Mouse (Mus musculus) heart, postnatal 25 days (tissue): Measurements from ENCODE around the gene Aanat. TPM values are rescaled to one million over a fixed set of nuclear protein-coding genes. Genes with fewer than 3 reads are reported as not detected.
A peak's percentile ranks its signal among the peaks of the same experiment; 100 is the strongest.
"Not testable (repeated sequence)": the region's sequence is repeated elsewhere in the genome, so short reads cannot be mapped to it uniquely, and the experiment has no call there.

ENCODE experiments used
- DNase-seq: peaks from one replicate; pipeline ENCODE4 v3.0.0; 2022; ENCODE audit warnings: low spot score
- intact Hi-C: fragments of 180-260 bp; cut with DNase I; formaldehyde crosslinking; loops from one replicate; pipeline ENCODE4 v1.15.1; 2025
- total RNA-seq, 2 experiments: library from RNA; stranded (reverse); gene quantifications; 2 replicates each; pipeline ENCODE4 v1.2.3; 2021

Gene Aanat
- total RNA-seq, 2 experiments from 2014 or later: not detected

GRCm38 (mm10) chr11:116603339-116603738 lies 17.1 kb downstream of the Aanat start:
- no peak for DNase-seq
- intact Hi-C loops: loop anchor here (2.0 kb wide), 1 partner anchor 25 kb away; no protein-coding TSS in a partner anchor

GRCm38 (mm10) chr11:116604097-116604496 lies 17.9 kb downstream of the Aanat start:
- intact Hi-C loops: no loop called here
- DNase-seq: no peak

- no peak for DNase-seq
- intact Hi-C loops: no loop called here
Observed at GRCm38 (mm10) chr11:116607717-116608116, 21.5 kb downstream of the Aanat start.

- DNase-seq: no peak
- intact Hi-C loops: no loop called here
Observed at GRCm38 (mm10) chr11:116609965-116610630, 23.9 kb downstream of the Aanat start.

- DNase-seq, intact Hi-C loops: not testable (repeated sequence)
Observed at GRCm38 (mm10) chr11:116611168-116611567, 24.9 kb downstream of the Aanat start.

GRCm38 (mm10) chr11:116611883-116612282 lies 25.7 kb downstream of the Aanat start:
- DNase-seq: no peak
- intact Hi-C loops: no loop called here

- intact Hi-C loops: no loop called here
- DNase-seq: no peak
Observed at GRCm38 (mm10) chr11:116612554-116612953, 26.3 kb downstream of the Aanat start.

GRCm38 (mm10) chr11:116613234-116613633 lies 27.0 kb downstream of the Aanat start:
- DNase-seq: no peak
- intact Hi-C loops: no loop called here

- intact Hi-C loops: no loop called here
- DNase-seq: peak; percentile 60
Observed at GRCm38 (mm10) chr11:116615735-116616437, 29.7 kb downstream of the Aanat start.

GRCm38 (mm10) chr11:116616438-116617118 lies 30.3 kb downstream of the Aanat start:
- DNase-seq: no peak
- intact Hi-C loops: no loop called here

- intact Hi-C loops: no loop called here
- DNase-seq: no peak
Observed at GRCm38 (mm10) chr11:116617641-116618040, 31.4 kb downstream of the Aanat start.

GRCm38 (mm10) chr11:116618666-116619065 lies 32.4 kb downstream of the Aanat start:
- DNase-seq: no peak
- intact Hi-C loops: no loop called here

GRCm38 (mm10) chr11:116619156-116619555 lies 32.9 kb downstream of the Aanat start:
- intact Hi-C loops: no loop called here
- DNase-seq: no peak

GRCm38 (mm10) chr11:116619561-116619960 lies 33.3 kb downstream of the Aanat start:
- intact Hi-C loops: no loop called here
- DNase-seq: no peak

GRCm38 (mm10) chr11:116620073-116620472 lies 33.8 kb downstream of the Aanat start:
- no peak for DNase-seq
- intact Hi-C loops: no loop called here

- intact Hi-C loops: no loop called here
- DNase-seq: no peak
Observed at GRCm38 (mm10) chr11:116620559-116621253, 34.5 kb downstream of the Aanat start.

- DNase-seq: peak; percentile 86
Observed at GRCm38 (mm10) chr11:116621258-116621704, 35.0 kb downstream of the Aanat start.

GRCm38 (mm10) chr11:116623281-116624124 lies 37.3 kb downstream of the Aanat start:
- no peak for DNase-seq
- intact Hi-C loops: no loop called here

More at GRCm38 (mm10) chr11:116621258-116621704, 35.0 kb downstream of the Aanat start:
- intact Hi-C loops: no loop called here

- intact Hi-C loops: no loop called here
Observed at GRCm38 (mm10) chr11:116624131-116624832, 38.0 kb downstream of the Aanat start.

More at GRCm38 (mm10) chr11:116624131-116624832, 38.0 kb downstream of the Aanat start:
- peak; percentile 75 for DNase-seq
